Mouse (Mus musculus): ENCODE measurements around the gene Dchs1. TPM values are rescaled to one million over a fixed set of nuclear protein-coding genes. Genes with fewer than 3 reads are reported as not detected.

Gene Dchs1
- polyA plus RNA-seq, 1 experiment from 2014 or later = 16.1 TPM

DNA sequence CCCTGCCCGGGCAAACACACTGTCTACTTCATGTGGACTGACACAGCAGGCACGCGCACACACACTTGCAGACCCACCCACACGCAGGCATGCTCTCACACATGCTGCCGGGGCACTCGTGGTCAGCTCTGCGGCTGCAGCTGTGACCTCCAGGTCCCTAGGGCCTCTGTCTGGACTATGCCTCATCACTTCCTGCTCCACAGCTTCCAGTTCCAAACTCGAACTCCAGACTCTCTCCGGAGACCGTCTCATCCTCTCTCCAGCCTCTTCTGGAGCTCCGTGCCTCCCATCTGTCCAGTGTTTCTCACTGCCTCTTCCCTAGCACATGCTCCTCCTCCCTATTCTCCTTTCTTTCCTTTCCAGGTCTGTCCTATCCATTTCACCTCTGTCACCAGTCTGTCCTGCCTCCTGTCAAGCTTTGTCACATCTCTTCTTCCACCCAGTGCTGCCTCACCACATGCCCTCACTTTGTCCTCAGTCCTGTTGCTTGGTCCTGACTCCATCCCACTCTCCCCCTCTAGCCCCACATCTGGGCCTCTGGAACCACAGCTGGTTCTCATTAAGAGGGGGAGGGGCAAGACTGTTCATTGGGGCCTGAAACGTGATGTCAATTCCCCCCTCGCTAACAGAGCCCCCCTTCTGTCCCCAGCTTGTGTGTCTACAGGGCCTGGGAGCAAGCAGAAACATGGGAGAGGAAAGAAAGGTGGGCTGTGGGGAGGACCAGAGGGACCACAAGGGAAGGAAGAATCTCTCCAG, 9.5 kb downstream of the Dchs1 start:
- Histone ChIP-seq H3K4me3 (peak overlapping the region; percentile 14; the same call in 1 of the 2 replicates), H3K4me1 (replicated peaks) (peaks cover 87% of the 10 kb centered on the region), H3K4me2 (peak overlapping the region; percentile 43), H3K36me3 (peaks cover 69% of the 10 kb centered on the region), H3K9me3 (no peaks in the 10 kb centered on the region), H3K9ac (peak overlapping the region; percentile 66), H3K27me3 (no peaks in the 10 kb centered on the region), H3K27ac (peak overlapping the region; percentile 72)
- 44% methylated on average over 13 of the region's 13 CpGs for WGBS
- ATAC-seq (ENCODE audit: low FRiP score) = peak; percentile 43

- WGBS = 78% methylated on average over 1 of the region's 1 CpGs
- no peak overlapping the region for H3K27ac ChIP-seq
- no peaks in the 10 kb centered on the region for H3K9me3 ChIP-seq
- peak overlapping the region; percentile 43 for H3K4me2 ChIP-seq
- H3K27me3 ChIP-seq = no peaks in the 10 kb centered on the region
- no peak for ATAC-seq (ENCODE audit: low FRiP score)
- H3K9ac ChIP-seq = no peak overlapping the region
- peaks cover 81% of the 10 kb centered on the region for H3K4me1 ChIP-seq (replicated peaks)
- no peak overlapping the region for H3K4me3 ChIP-seq
- peaks cover 69% of the 10 kb centered on the region for H3K36me3 ChIP-seq
Observed at GRCm38 (mm10) chr7:105777316-105777715, 10.1 kb downstream of the Dchs1 start.

DNA sequence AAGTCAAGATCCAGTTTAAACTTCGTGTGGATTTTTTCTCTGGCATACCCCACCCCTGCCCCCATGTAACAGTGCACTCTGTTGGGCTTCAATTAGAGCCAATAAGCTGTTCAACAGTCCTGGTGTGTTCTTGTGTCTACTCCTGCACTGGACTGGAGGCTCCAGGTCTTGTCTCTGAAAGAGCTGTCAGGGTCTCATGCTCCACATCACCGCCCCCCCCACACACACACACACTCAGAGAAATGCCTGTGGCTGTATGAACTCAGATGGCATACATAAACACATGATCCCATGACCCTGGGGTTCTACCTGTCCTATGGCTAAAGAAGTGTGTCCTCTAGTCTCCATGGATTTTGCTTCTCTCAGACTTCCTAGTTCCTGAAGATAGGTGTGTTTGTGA, 11.4 kb downstream of the Dchs1 start:
- H3K27me3 ChIP-seq = no peaks in the 10 kb centered on the region
- H3K9me3 ChIP-seq = no peaks in the 10 kb centered on the region
- H3K36me3 ChIP-seq = peaks cover 69% of the 10 kb centered on the region
- no peak overlapping the region for H3K27ac ChIP-seq
- no peak overlapping the region for H3K4me3 ChIP-seq
- H3K9ac ChIP-seq = no peak overlapping the region
- no peak for ATAC-seq (ENCODE audit: low FRiP score)
- WGBS = 91% methylated on average over 2 of the region's 2 CpGs
- H3K4me1 ChIP-seq (replicated peaks) = peaks cover 82% of the 10 kb centered on the region
- H3K4me2 ChIP-seq = no peak overlapping the region

- ATAC-seq (ENCODE audit: low FRiP score) = no peak
- Histone ChIP-seq H3K4me1 (replicated peaks) (peaks cover 82% of the 10 kb centered on the region), H3K27ac (peak overlapping the region; percentile 19; the same call in 1 of the 2 replicates), H3K36me3 (peaks cover 68% of the 10 kb centered on the region), H3K27me3 (no peaks in the 10 kb centered on the region), H3K9ac (no peak overlapping the region), H3K9me3 (no peaks in the 10 kb centered on the region), H3K4me3 (no peak overlapping the region), H3K4me2 (no peak overlapping the region)
- WGBS = 49% methylated on average over 8 of the region's 8 CpGs
Observed at GRCm38 (mm10) chr7:105774661-105775060, 12.8 kb downstream of the Dchs1 start.

GRCm38 (mm10) chr7:105773041-105773440, 14.4 kb downstream of the Dchs1 start:
- Histone ChIP-seq H3K4me3 (no peak overlapping the region), H3K27ac (no peak overlapping the region), H3K36me3 (peaks cover 69% of the 10 kb centered on the region), H3K9me3 (no peaks in the 10 kb centered on the region), H3K4me1 (replicated peaks) (peaks cover 81% of the 10 kb centered on the region), H3K4me2 (no peak overlapping the region), H3K27me3 (no peaks in the 10 kb centered on the region), H3K9ac (no peak overlapping the region)
- WGBS = 83% methylated on average over 5 of the region's 5 CpGs
- ATAC-seq (ENCODE audit: low FRiP score) = no peak

- Histone ChIP-seq H3K9ac (no peak overlapping the region), H3K27ac (no peak overlapping the region), H3K36me3 (peaks cover 72% of the 10 kb centered on the region), H3K9me3 (no peaks in the 10 kb centered on the region), H3K4me2 (no peak overlapping the region), H3K4me1 (replicated peaks) (peaks cover 81% of the 10 kb centered on the region), H3K4me3 (no peak overlapping the region), H3K27me3 (no peaks in the 10 kb centered on the region)
- WGBS = 96% methylated on average over 15 of the region's 15 CpGs
- no peak for ATAC-seq (ENCODE audit: low FRiP score)
Observed at GRCm38 (mm10) chr7:105772331-105772730, 15.1 kb downstream of the Dchs1 start.

DNA sequence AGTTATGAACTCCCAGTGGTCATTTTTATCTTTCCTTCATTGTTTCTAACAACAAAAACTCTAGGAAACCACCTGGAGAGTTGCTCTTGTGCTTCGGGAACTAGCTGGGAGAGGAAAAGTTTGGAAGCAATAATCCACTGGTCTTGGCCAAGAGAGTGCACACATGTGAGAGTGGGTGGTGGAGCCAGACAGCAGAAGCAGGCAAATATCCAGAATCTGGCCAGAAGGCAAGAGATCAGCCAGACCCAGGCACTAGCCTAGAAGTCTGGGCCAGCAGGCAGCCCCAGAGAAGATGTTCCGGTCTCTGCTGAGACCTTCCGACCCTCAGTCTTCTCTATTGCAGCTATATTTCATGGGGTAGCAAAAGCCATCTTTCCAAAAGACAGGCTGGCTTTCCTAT, 17.5 kb downstream of the Dchs1 start:
- H3K4me3 ChIP-seq = no peak overlapping the region
- no peaks in the 10 kb centered on the region for H3K9me3 ChIP-seq
- H3K27me3 ChIP-seq = peaks cover 9% of the 10 kb centered on the region
- H3K4me2 ChIP-seq = no peak overlapping the region
- WGBS = 81% methylated on average over 3 of the region's 3 CpGs
- H3K4me1 ChIP-seq (replicated peaks) = peaks cover 73% of the 10 kb centered on the region
- H3K36me3 ChIP-seq = peaks cover 77% of the 10 kb centered on the region
- no peak for ATAC-seq (ENCODE audit: low FRiP score)
- H3K27ac ChIP-seq = no peak overlapping the region
- H3K9ac ChIP-seq = no peak overlapping the region

- 7% methylated on average over 6 of the region's 6 CpGs for WGBS
- Histone ChIP-seq H3K36me3 (peaks cover 90% of the 10 kb centered on the region), H3K27ac (peak overlapping the region; percentile 53; the same call in 1 of the 2 replicates), H3K4me1 (replicated peaks) (peaks cover 58% of the 10 kb centered on the region), H3K27me3 (peaks cover 23% of the 10 kb centered on the region), H3K9ac (peak overlapping the region; percentile 44), H3K4me3 (no peak overlapping the region), H3K9me3 (no peaks in the 10 kb centered on the region), H3K4me2 (peak overlapping the region; percentile 34)
- peak; percentile 65 for ATAC-seq (ENCODE audit: low FRiP score)
Observed at GRCm38 (mm10) chr7:105767729-105768165, 19.7 kb downstream of the Dchs1 start.

DNA sequence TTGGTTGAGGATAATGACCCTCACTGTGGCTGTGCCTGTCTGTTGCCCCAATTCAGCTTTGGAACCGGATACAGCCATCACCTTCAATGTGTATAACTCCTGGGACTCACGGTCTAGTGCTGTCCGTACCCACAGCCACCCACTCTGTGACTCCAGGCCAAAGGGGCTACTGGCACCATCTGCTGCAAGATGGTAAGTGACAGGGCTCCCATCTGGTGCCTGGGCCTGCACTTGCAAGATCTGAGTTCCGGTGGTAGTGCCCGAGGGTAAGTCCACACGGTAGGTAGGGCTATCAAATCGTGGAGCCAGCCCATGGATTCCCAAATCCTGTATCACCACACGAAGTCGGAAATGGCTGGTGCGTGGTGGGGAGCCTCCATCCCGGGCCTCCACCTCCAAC, 23.1 kb downstream of the Dchs1 start:
- no peaks in the 10 kb centered on the region for H3K9me3 ChIP-seq
- peaks cover 37% of the 10 kb centered on the region for H3K4me1 ChIP-seq (replicated peaks)
- WGBS = 83% methylated on average over 11 of the region's 11 CpGs
- H3K27me3 ChIP-seq = peaks cover 23% of the 10 kb centered on the region
- no peak for ATAC-seq (ENCODE audit: low FRiP score)
- H3K27ac ChIP-seq = no peak overlapping the region
- no peak overlapping the region for H3K4me2 ChIP-seq
- H3K36me3 ChIP-seq = peaks cover 85% of the 10 kb centered on the region
- H3K4me3 ChIP-seq = no peak overlapping the region
- no peak overlapping the region for H3K9ac ChIP-seq

- H3K4me1 ChIP-seq (replicated peaks) = peaks cover 21% of the 10 kb centered on the region
- peak overlapping the region; percentile 21; the same call in 1 of the 2 replicates for H3K4me2 ChIP-seq
- no peak overlapping the region for H3K9ac ChIP-seq
- WGBS = 22% methylated on average over 55 of the region's 55 CpGs
- H3K27me3 ChIP-seq = peaks cover 23% of the 10 kb centered on the region
- H3K36me3 ChIP-seq = peaks cover 87% of the 10 kb centered on the region
- no peaks in the 10 kb centered on the region for H3K9me3 ChIP-seq
- no peak overlapping the region; the same call in 1 of the 2 replicates for H3K4me3 ChIP-seq
- no peak overlapping the region for H3K27ac ChIP-seq
- ATAC-seq (ENCODE audit: low FRiP score) = 0 out of 2 replicates have a peak, but pooled peaks have one; percentile 4
Observed at GRCm38 (mm10) chr7:105762517-105763270, 24.8 kb downstream of the Dchs1 start.

- WGBS = 19% methylated on average over 51 of the region's 51 CpGs
- Histone ChIP-seq H3K27me3 (peaks cover 23% of the 10 kb centered on the region), H3K4me3 (no peak overlapping the region), H3K4me1 (replicated peaks) (peaks cover 15% of the 10 kb centered on the region), H3K9ac (no peak overlapping the region), H3K4me2 (peak overlapping the region; percentile 21; the same call in 1 of the 2 replicates), H3K36me3 (peaks cover 90% of the 10 kb centered on the region), H3K9me3 (no peaks in the 10 kb centered on the region), H3K27ac (no peak overlapping the region)
- ATAC-seq (ENCODE audit: low FRiP score) = no peak
Observed at GRCm38 (mm10) chr7:105761813-105762484, 25.5 kb downstream of the Dchs1 start.

GRCm38 (mm10) chr7:105753281-105753680, 34.2 kb downstream of the Dchs1 start:
- Histone ChIP-seq H3K9ac (no peak overlapping the region), H3K27ac (no peak overlapping the region), H3K4me3 (no peak overlapping the region), H3K36me3 (peaks cover 76% of the 10 kb centered on the region), H3K9me3 (no peaks in the 10 kb centered on the region), H3K4me1 (replicated peaks) (peaks cover 22% of the 10 kb centered on the region), H3K27me3 (no peaks in the 10 kb centered on the region), H3K4me2 (no peak overlapping the region)
- WGBS = 91% methylated on average over 10 of the region's 10 CpGs
- ATAC-seq (ENCODE audit: low FRiP score) = 0 out of 2 replicates have a peak, but pooled peaks have one; percentile 2

All from hindbrain, embryonic 13.5 days (tissue).